Mouse (Mus musculus): ENCODE measurements around the gene Adora1. TPM values are rescaled to one million over a fixed set of nuclear protein-coding genes. Genes with fewer than 3 reads are reported as not detected.

Gene Adora1
- polyA plus RNA-seq, 1 experiment from 2014 or later, result 3.3 TPM

DNA sequence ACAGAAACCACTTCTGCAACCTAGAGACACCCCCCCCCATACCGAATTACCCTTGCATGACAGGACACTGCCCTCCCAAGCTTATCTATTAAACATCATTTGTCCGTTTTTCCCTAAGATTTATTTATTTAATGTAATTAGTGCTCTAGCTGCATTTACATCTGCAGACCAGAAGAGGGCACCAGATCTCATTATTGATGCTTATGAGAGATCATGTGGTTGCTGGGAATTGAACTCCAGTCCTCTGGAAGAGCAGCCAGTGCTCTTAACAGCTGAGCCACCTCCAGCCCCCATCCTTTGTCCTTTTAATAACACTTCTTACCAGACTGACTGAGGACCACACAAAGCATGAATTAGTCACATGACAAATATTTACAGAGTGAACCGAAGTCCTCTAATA, 80.6 kb downstream of the Adora1 start:
- Histone ChIP-seq H3K27me3 (no peaks in the 10 kb centered on the region), H3K4me2 (no peak overlapping the region), H3K36me3 (ENCODE audit: poor library complexity, severe bottlenecking) (no peaks in the 10 kb centered on the region), H3K4me3 (no peak overlapping the region), H3K9me3 (replicated peaks) (no peaks in the 10 kb centered on the region; the same call in 1 of the 2 replicates), H3K9ac (no peak overlapping the region), H3K27ac (no peak overlapping the region), H3K4me1 (no peaks in the 10 kb centered on the region)
- 59% methylated on average over 3 of the region's 3 CpGs for WGBS
- ATAC-seq, result no peak

DNA sequence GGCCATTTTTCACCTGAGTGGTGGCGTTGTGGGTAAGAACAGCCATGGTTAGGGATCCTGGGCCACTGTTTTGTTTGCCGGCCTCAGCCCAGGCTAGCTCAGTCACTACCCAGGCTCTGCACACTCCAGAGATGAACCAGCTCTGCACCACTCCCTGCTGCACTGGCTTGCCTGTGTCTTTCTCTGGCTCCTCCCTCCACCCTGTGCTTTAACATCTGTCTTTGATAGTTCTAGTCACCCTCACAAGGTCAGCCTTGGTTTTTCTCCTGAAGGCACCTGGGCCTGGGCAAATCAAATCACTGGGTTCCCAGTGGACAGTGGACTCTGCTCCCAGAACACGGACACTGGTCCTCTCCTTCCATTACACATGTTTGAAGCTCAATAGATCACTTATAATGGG, 81.1 kb downstream of the Adora1 start:
- 87% methylated on average over 3 of the region's 3 CpGs for WGBS
- H3K36me3 ChIP-seq (ENCODE audit: poor library complexity, severe bottlenecking), result no peaks in the 10 kb centered on the region
- H3K9me3 ChIP-seq (replicated peaks), result no peaks in the 10 kb centered on the region; the same call in 1 of the 2 replicates

DNA sequence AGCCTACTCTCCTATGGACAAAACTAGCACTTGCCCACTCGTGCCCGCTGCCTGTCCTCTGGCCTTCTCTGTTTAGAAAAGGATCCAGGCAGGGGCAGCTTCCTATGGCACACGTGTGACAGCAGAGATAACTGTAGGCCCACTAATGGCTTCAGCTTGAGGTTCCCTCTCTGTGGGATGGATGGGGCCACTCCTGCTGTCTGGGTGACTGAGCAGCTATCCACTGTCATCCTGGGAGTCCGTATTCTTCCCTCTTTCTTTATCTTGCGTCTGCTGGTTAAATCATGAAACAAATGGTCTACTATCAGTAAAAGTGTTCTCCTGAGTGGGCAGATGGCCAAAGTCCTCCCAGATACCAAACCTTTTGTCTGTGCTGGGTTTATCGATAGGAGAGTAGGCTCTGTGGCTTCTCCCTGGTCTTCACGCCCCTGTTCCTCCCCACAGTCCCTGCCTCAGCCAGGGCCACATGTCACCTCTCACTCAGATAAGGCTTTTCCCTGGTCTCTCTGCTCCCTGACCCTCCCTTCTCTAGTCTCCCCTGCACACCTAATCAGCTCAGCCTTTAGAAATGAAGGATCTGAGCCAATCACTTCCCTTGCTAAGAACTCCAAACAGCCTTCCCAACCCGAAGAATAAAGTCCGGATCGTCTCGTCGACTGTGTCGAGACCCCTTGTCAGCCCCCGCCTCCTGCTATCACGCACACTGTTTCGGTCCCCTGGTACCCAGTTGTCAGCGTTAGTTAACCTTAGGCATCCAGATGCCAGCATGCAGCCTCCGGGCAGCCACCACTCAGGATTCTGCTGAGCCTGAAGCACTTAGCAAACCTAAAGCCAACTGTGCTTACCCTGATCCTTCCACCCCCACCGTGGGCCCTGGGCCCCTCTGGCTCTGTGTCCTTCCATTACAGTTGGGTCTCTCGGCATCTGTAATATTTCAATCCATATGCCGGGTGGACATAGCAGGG, 82.3 kb downstream of the Adora1 start:
- H3K4me3 ChIP-seq, result no peak overlapping the region

More for the DNA sequence above, 81.1 kb downstream of the Adora1 start:
- H3K4me3 ChIP-seq, result no peak overlapping the region
- no peak overlapping the region for H3K4me2 ChIP-seq
- H3K27ac ChIP-seq, result no peak overlapping the region
- no peaks in the 10 kb centered on the region for H3K4me1 ChIP-seq
- no peak overlapping the region for H3K9ac ChIP-seq
- no peak for ATAC-seq
- H3K27me3 ChIP-seq, result no peaks in the 10 kb centered on the region

GRCm38 (mm10) chr1:134151655-134152412, 83.4 kb downstream of the Adora1 start:
- 34% methylated on average over 13 of the region's 13 CpGs for WGBS
- Histone ChIP-seq H3K4me3 (no peak overlapping the region), H3K4me1 (no peaks in the 10 kb centered on the region), H3K36me3 (ENCODE audit: poor library complexity, severe bottlenecking) (no peaks in the 10 kb centered on the region), H3K4me2 (no peak overlapping the region), H3K9me3 (replicated peaks) (no peaks in the 10 kb centered on the region; the same call in 1 of the 2 replicates), H3K9ac (no peak overlapping the region), H3K27ac (no peak overlapping the region), H3K27me3 (no peaks in the 10 kb centered on the region)
- ATAC-seq, result peak; percentile 90

More for the DNA sequence above, 82.3 kb downstream of the Adora1 start:
- no peaks in the 10 kb centered on the region for H3K36me3 ChIP-seq (ENCODE audit: poor library complexity, severe bottlenecking)
- no peak overlapping the region for H3K9ac ChIP-seq
- H3K27me3 ChIP-seq, result no peaks in the 10 kb centered on the region
- H3K4me2 ChIP-seq, result no peak overlapping the region
- no peaks in the 10 kb centered on the region for H3K4me1 ChIP-seq
- WGBS, result 82% methylated on average over 21 of the region's 21 CpGs
- H3K27ac ChIP-seq, result no peak overlapping the region
- no peak for ATAC-seq
- H3K9me3 ChIP-seq (replicated peaks), result no peaks in the 10 kb centered on the region; the same call in 1 of the 2 replicates

- ATAC-seq, result no peak
Measured at GRCm38 (mm10) chr1:134150745-134151144, 84.5 kb downstream of the Adora1 start.

DNA sequence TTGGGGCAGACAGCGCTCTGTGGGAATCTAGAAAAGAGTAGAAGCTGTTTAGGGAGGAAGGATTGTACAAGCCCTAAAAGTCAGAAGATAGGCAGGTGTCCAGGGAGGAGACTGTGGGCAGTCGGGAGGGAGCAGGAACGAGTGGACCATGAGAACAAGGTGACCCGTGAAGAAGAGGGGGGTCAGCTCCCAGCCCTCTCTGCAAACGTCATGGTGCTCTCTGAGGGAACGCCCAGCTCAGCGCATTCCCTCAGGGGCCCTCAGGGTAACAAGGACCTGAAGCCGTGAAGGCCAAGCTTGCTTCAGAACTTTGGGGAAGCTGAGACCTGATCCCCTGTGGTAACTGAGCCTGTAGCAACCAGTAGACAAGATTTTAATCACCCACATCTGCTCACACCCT, 85.2 kb downstream of the Adora1 start:
- Histone ChIP-seq H3K36me3 (ENCODE audit: poor library complexity, severe bottlenecking) (no peaks in the 10 kb centered on the region), H3K27me3 (no peaks in the 10 kb centered on the region), H3K4me1 (no peaks in the 10 kb centered on the region), H3K4me2 (no peak overlapping the region), H3K9me3 (replicated peaks) (no peaks in the 10 kb centered on the region; the same call in 1 of the 2 replicates), H3K27ac (no peak overlapping the region), H3K9ac (no peak overlapping the region), H3K4me3 (no peak overlapping the region)
- no peak for ATAC-seq
- WGBS, result 72% methylated on average over 8 of the region's 8 CpGs

More at GRCm38 (mm10) chr1:134150745-134151144, 84.5 kb downstream of the Adora1 start:
- H3K27ac ChIP-seq, result no peak overlapping the region
- no peaks in the 10 kb centered on the region for H3K4me1 ChIP-seq
- WGBS, result 91% methylated on average over 9 of the region's 9 CpGs
- no peaks in the 10 kb centered on the region for H3K27me3 ChIP-seq
- no peaks in the 10 kb centered on the region for H3K36me3 ChIP-seq (ENCODE audit: poor library complexity, severe bottlenecking)
- H3K4me3 ChIP-seq, result no peak overlapping the region
- no peaks in the 10 kb centered on the region; the same call in 1 of the 2 replicates for H3K9me3 ChIP-seq (replicated peaks)
- no peak overlapping the region for H3K4me2 ChIP-seq
- no peak overlapping the region for H3K9ac ChIP-seq

Other genes starting within 250 kb of the Adora1 start
- gene Fmod, start 198.2 kb downstream of the Adora1 start, polyA plus RNA-seq (2015; fragmentation: Nextera tagmentation; extraction: Ambion mirVana), result 1.2 and 1.6 TPM in 2 replicates
- gene Btg2, start 156.3 kb downstream of the Adora1 start, polyA plus RNA-seq (2015; fragmentation: Nextera tagmentation; extraction: Ambion mirVana), result 122 and 129 TPM in 2 replicates
- gene Chit1, start 124.2 kb downstream of the Adora1 start, polyA plus RNA-seq (2015; fragmentation: Nextera tagmentation; extraction: Ambion mirVana), result 0.17 TPM in 1 of 2 replicates, not detected in the other
- 2.0 and 3.2 TPM in 2 replicates for gene Chil1, start 53.3 kb downstream of the Adora1 start, polyA plus RNA-seq (2015; fragmentation: Nextera tagmentation; extraction: Ambion mirVana)
- gene Mybph, start 42.0 kb downstream of the Adora1 start, polyA plus RNA-seq (2015; fragmentation: Nextera tagmentation; extraction: Ambion mirVana), result not detected in 2 replicates
- gene Myog, start 54.6 kb upstream of the Adora1 start, polyA plus RNA-seq (2015; fragmentation: Nextera tagmentation; extraction: Ambion mirVana), result not detected in 2 replicates
- 3.5 and 3.7 TPM in 2 replicates for gene Ppfia4, start 97.5 kb upstream of the Adora1 start, polyA plus RNA-seq (2015; fragmentation: Nextera tagmentation; extraction: Ambion mirVana)
- 126 and 131 TPM in 2 replicates for gene Tmem183a, start 126.5 kb upstream of the Adora1 start, polyA plus RNA-seq (2015; fragmentation: Nextera tagmentation; extraction: Ambion mirVana)
- not detected in 2 replicates for gene 4933406M09Rik, start 150.5 kb upstream of the Adora1 start, polyA plus RNA-seq (2015; fragmentation: Nextera tagmentation; extraction: Ambion mirVana)
- gene Cyb5r1, start 170.1 kb upstream of the Adora1 start, polyA plus RNA-seq (2015; fragmentation: Nextera tagmentation; extraction: Ambion mirVana), result 20.3 and 20.5 TPM in 2 replicates
- gene Adipor1, start 179.9 kb upstream of the Adora1 start, polyA plus RNA-seq (2015; fragmentation: Nextera tagmentation; extraction: Ambion mirVana), result 57.8 TPM in 2 replicates
- 34.5 and 37.0 TPM in 2 replicates for gene Klhl12, start 220.1 kb upstream of the Adora1 start, polyA plus RNA-seq (2015; fragmentation: Nextera tagmentation; extraction: Ambion mirVana)